Mouse (Mus musculus) embryonic facial prominence, embryonic 14.5 days (tissue): ENCODE measurements around the gene Emilin2. TPM values are rescaled to one million over a fixed set of nuclear protein-coding genes. Genes with fewer than 3 reads are reported as not detected.

Source experiments
- ATAC-seq: fragments of 200-750 bp; cut with Nextera tagmentation; 2 replicates; pipeline ENCODE4 v1.8.0; 2017; ENCODE audit warnings: low read depth, moderate number of reproducible peaks, moderate TSS enrichment
- DNase-seq: peaks from one replicate; pipeline ENCODE4 v3.0.0-alpha.2; 2015; ENCODE audit warnings: low spot score
- H3K27ac ChIP-seq: fragments of 300-500 bp; sonication (generic); replicated peaks from 2 replicates; pipeline ENCODE4 v1.5.1; 2014; ENCODE audit warnings: low read depth, mild to moderate bottlenecking, low read length, moderate library complexity
- H3K27me3 ChIP-seq: fragments of 300-500 bp; sonication (generic); replicated peaks from 2 replicates; pipeline ENCODE4 v1.6.1; 2014; ENCODE audit warnings: low read length; ENCODE audit not compliant: control insufficient read depth, insufficient read depth
- H3K36me3 ChIP-seq: fragments of 300-500 bp; sonication (generic); 2 replicates; pipeline ENCODE4 v1.6.1; 2014; ENCODE audit warnings: low read length, mixed read lengths; ENCODE audit not compliant: control insufficient read depth, insufficient read depth
- H3K4me1 ChIP-seq: fragments of 300-500 bp; sonication (generic); 2 replicates; pipeline ENCODE4 v1.6.1; 2014; ENCODE audit warnings: antibody characterized with exemption, low read length; ENCODE audit not compliant: control insufficient read depth, insufficient read depth
- H3K4me2 ChIP-seq: fragments of 300-500 bp; sonication (generic); 2 replicates; pipeline ENCODE4 v1.6.1; 2014; ENCODE audit warnings: low read depth, mild to moderate bottlenecking, low read length, moderate library complexity, mixed read lengths
- H3K4me3 ChIP-seq: fragments of 300-500 bp; sonication (generic); 2 replicates; pipeline ENCODE4 v1.5.1; 2014; ENCODE audit warnings: low read depth, mild to moderate bottlenecking, low read length
- H3K9ac ChIP-seq: fragments of 300-500 bp; sonication (generic); 2 replicates; pipeline ENCODE4 v1.6.1; 2014; ENCODE audit warnings: low read depth, mild to moderate bottlenecking, low read length, moderate library complexity, mixed read lengths
- H3K9me3 ChIP-seq: fragments of 300-500 bp; sonication (generic); 2 replicates; pipeline ENCODE4 v1.6.1; 2016; ENCODE audit warnings: low read length; ENCODE audit not compliant: control insufficient read depth
- WGBS: fragments of 180-500 bp; shearing (Covaris S2); extraction: QIAGEN DNeasy Blood & Tissue Kit; methylation state at CpG from one replicate; pipeline ENCODE4 v1.1.7; 2014; 5-methylcytosine and 5-hydroxymethylcytosine counted together
- polyA plus RNA-seq: library from polyadenylated mRNA; unstranded; fragments of >200 nt; fragmentation: Nextera tagmentation; extraction: Ambion mirVana; gene quantifications from 2 replicates; pipeline ENCODE4 v1.2.1, GENCODE M21; 2014

Gene Emilin2
- polyA plus RNA-seq, 1 experiment from 2014 or later: 24.5 TPM

- DNase-seq: no peak
- H3K27me3 ChIP-seq: no peaks in the 10 kb centered on the region
- H3K9me3 ChIP-seq: no peaks in the 10 kb centered on the region
- ATAC-seq: no peak
- no peaks in the 10 kb centered on the region for H3K36me3 ChIP-seq
- H3K4me3 ChIP-seq: no peak overlapping the region
- WGBS: 91% methylated on average over 6 of the region's 6 CpGs
- no peak overlapping the region for H3K4me2 ChIP-seq
- H3K27ac ChIP-seq: no peak overlapping the region
- H3K9ac ChIP-seq: no peak overlapping the region
- H3K4me1 ChIP-seq: peaks cover 11% of the 10 kb centered on the region; the same call in 1 of the 2 replicates
Observed at GRCm38 (mm10) chr17:71291897-71292420, 19.8 kb downstream of the Emilin2 start.

GRCm38 (mm10) chr17:71290486-71291410, 21.0 kb downstream of the Emilin2 start:
- ATAC-seq (no peak), DNase-seq (peak; percentile 45)
- 66% methylated on average over 7 of the region's 7 CpGs for WGBS
- H3K4me2 ChIP-seq: no peak overlapping the region
- H3K4me3 ChIP-seq: no peak overlapping the region
- H3K27ac ChIP-seq: peak overlapping the region; percentile 57
- H3K36me3 ChIP-seq: no peaks in the 10 kb centered on the region
- H3K9me3 ChIP-seq: no peaks in the 10 kb centered on the region
- no peaks in the 10 kb centered on the region for H3K27me3 ChIP-seq
- H3K4me1 ChIP-seq: peaks cover 11% of the 10 kb centered on the region; the same call in 1 of the 2 replicates
- H3K9ac ChIP-seq: no peak overlapping the region

- H3K4me2 ChIP-seq: no peak overlapping the region
- H3K36me3 ChIP-seq: no peaks in the 10 kb centered on the region
- no peaks in the 10 kb centered on the region for H3K9me3 ChIP-seq
- peak; percentile 56; the same call in 1 of the 2 replicates for ATAC-seq
- peak overlapping the region; percentile 57 for H3K27ac ChIP-seq
- no peak overlapping the region for H3K4me3 ChIP-seq
- H3K4me1 ChIP-seq: peaks cover 21% of the 10 kb centered on the region
- peak; percentile 69 for DNase-seq
- H3K27me3 ChIP-seq: no peaks in the 10 kb centered on the region
- WGBS: 66% methylated on average over 6 of the region's 6 CpGs
- H3K9ac ChIP-seq: no peak overlapping the region
Observed at GRCm38 (mm10) chr17:71289572-71290176, 22.1 kb downstream of the Emilin2 start.

DNA sequence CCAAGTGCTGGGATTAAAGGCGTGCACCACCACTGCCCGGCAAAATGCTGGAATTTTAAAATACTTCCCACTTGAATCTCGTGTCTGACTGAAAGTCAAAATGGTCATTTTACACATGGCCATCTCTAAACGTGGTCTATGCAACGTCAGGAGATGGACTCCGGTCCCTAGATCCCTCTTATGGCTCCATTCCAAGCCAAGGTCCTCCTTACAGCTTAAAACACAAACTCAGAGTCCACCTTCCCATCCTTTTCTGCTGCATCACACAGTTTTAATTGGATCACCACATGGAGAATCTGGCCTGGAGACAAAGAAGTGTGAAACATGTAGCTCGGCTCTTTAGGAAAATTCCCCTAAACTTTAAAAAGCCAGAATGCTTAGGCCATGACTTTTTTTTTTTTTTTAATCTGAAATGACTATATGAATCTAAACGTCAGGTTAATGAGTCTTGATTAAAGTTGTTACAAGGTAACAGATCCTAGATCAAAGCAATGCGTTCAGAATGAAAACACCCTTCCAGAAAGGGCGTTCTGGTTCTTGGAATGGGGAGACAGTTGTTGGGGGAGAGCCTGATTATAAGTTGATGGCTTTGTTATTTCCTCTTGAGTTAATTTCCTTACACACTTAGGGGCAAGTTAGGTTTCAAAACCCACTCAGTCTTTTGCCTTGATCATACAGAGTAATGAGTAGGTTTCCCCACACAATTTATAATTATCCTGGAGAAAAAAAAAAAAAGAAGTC, 22.8 kb downstream of the Emilin2 start:
- DNase-seq (peak; percentile 34), ATAC-seq (no peak)
- H3K36me3 ChIP-seq: no peaks in the 10 kb centered on the region
- WGBS: 76% methylated on average over 10 of the region's 10 CpGs
- no peaks in the 10 kb centered on the region for H3K27me3 ChIP-seq
- no peak overlapping the region for H3K4me3 ChIP-seq
- no peak overlapping the region for H3K27ac ChIP-seq
- H3K9me3 ChIP-seq: no peaks in the 10 kb centered on the region
- no peak overlapping the region for H3K4me2 ChIP-seq
- H3K9ac ChIP-seq: no peak overlapping the region
- H3K4me1 ChIP-seq: peaks cover 21% of the 10 kb centered on the region

- no peaks in the 10 kb centered on the region for H3K36me3 ChIP-seq
- H3K4me1 ChIP-seq: peaks cover 21% of the 10 kb centered on the region
- H3K4me3 ChIP-seq: no peak overlapping the region
- DNase-seq (no peak), ATAC-seq (no peak)
- H3K9ac ChIP-seq: no peak overlapping the region
- H3K27ac ChIP-seq: no peak overlapping the region
- H3K9me3 ChIP-seq: no peaks in the 10 kb centered on the region
- WGBS: 78% methylated on average over 11 of the region's 11 CpGs
- H3K27me3 ChIP-seq: no peaks in the 10 kb centered on the region
- H3K4me2 ChIP-seq: no peak overlapping the region
Observed at GRCm38 (mm10) chr17:71288145-71288758, 23.5 kb downstream of the Emilin2 start.

GRCm38 (mm10) chr17:71287586-71287985, 24.2 kb downstream of the Emilin2 start:
- no peak overlapping the region for H3K4me3 ChIP-seq
- 94% methylated on average over 7 of the region's 7 CpGs for WGBS

DNA sequence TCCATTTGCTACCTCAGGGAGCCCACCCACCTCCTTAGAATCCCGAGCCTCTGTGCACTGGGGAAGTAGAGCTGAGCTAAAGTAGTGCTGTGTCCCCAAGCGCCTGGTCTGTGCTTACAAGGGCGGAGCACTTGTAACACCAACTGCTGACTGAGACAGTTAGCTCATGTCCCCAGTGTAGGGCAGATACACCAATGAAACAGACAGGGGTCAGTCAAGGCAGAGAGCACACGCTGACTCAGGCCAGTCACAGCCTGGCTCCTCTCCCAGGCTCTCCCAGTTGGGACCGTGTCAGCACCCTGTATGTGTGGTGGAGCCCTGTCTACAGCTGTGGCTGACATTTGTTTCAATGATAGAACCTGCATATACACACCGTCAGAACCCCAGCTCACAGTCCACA, 25.8 kb downstream of the Emilin2 start:
- no peak overlapping the region for H3K9ac ChIP-seq
- H3K4me3 ChIP-seq: no peak overlapping the region
- no peak overlapping the region for H3K4me2 ChIP-seq
- DNase-seq (no peak), ATAC-seq (no peak)
- peaks cover 21% of the 10 kb centered on the region for H3K4me1 ChIP-seq
- H3K27ac ChIP-seq: no peak overlapping the region
- no peaks in the 10 kb centered on the region for H3K27me3 ChIP-seq
- 72% methylated on average over 6 of the region's 6 CpGs for WGBS
- no peaks in the 10 kb centered on the region for H3K36me3 ChIP-seq
- H3K9me3 ChIP-seq: no peaks in the 10 kb centered on the region

More at GRCm38 (mm10) chr17:71287586-71287985, 24.2 kb downstream of the Emilin2 start:
- ATAC-seq (no peak), DNase-seq (no peak)
- H3K36me3 ChIP-seq: no peaks in the 10 kb centered on the region
- no peaks in the 10 kb centered on the region for H3K9me3 ChIP-seq
- H3K9ac ChIP-seq: no peak overlapping the region
- H3K27ac ChIP-seq: no peak overlapping the region
- H3K27me3 ChIP-seq: no peaks in the 10 kb centered on the region
- H3K4me1 ChIP-seq: peaks cover 21% of the 10 kb centered on the region
- H3K4me2 ChIP-seq: no peak overlapping the region

DNA sequence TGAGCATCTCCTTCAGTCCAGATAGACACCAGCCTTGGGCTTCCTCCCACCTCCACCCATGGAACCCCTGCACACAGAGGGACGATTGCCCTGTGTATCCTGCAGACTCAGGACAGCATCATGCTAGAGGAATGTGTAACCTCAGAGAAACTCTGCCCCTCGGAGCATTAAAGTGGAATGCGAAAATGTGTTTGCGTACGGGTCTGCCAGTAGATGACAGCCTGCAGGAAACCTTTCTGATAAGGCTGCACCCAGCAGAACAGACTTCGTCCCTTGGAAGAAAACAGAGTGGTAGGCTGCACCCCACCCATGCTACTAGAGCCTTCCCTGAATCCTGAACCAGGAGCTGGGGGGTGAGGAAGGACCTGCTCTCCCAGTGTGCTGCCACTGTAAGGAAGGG, 26.9 kb downstream of the Emilin2 start:
- WGBS: 40% methylated on average over 6 of the region's 6 CpGs
- H3K4me3 ChIP-seq: no peak overlapping the region
- no peaks in the 10 kb centered on the region for H3K27me3 ChIP-seq
- H3K9me3 ChIP-seq: no peaks in the 10 kb centered on the region
- peaks cover 10% of the 10 kb centered on the region for H3K4me1 ChIP-seq
- H3K4me2 ChIP-seq: no peak overlapping the region
- DNase-seq: no peak
- H3K27ac ChIP-seq: no peak overlapping the region
- ATAC-seq: no peak
- no peak overlapping the region for H3K9ac ChIP-seq
- no peaks in the 10 kb centered on the region for H3K36me3 ChIP-seq
